Mouse (Mus musculus) left cerebral cortex, adult 2 months (tissue): ENCODE data around the gene Ubl4b. TPM values are rescaled to one million over a fixed set of nuclear protein-coding genes. Genes with fewer than 3 reads are reported as not detected.
A peak's percentile ranks its signal among the peaks of the same experiment; 100 is the strongest.

ENCODE experiments used
- DNase-seq, 2 experiments: peaks; one replicate each; pipeline ENCODE4 v3.0.0; 2021 to 2022; ENCODE audit warnings: low spot score in 2 of 2, mixed read lengths in 1 of 2; ENCODE audit errors: extremely low spot score in 1 of 2
- H3K27ac ChIP-seq: fragments of 200-600 bp; 2 replicates; pipeline ENCODE4 v1.8.1; 2022
- H3K4me3 ChIP-seq: fragments of 200-600 bp; 2 replicates; pipeline ENCODE4 v1.8.1; 2022
- CTCF ChIP-seq: fragments of 200-600 bp; IDR thresholded peaks from 2 replicates; pipeline ENCODE4 v1.8.1; 2022; ENCODE audit warnings: antibody characterized with exemption, mild to moderate bottlenecking, moderate library complexity
- intact Hi-C: fragments of 180-260 bp; cut with DNase I; formaldehyde crosslinking; loops from one replicate; pipeline ENCODE4 v1.15.1; 2025
- total RNA-seq, 2 experiments: library from RNA; stranded (reverse); gene quantifications; 2 replicates each; pipeline ENCODE4 v1.2.3; 2021

Ubl4b gene
- total RNA-seq, 2 experiments from 2014 or later: 0.33 TPM; not detected in 1

DNA sequence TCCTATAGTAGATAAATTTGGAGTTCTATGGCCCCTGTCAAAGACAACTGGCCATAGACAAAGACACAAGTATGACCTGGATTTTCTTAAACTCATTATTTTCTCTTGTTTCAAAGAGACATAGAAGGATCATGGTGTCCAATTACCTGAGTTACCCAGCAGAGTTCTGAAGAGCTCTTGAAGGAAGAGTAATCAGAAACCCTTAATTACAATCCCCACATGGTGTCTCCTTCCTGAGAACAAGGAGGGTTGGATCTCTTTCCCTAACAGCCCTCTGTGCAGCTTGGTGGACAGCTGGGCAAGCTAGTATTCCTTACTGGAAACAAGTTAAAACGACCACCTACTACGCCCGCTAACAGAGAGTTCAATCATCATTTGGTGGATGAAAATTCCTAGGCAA lies 43.5 kb downstream of the Ubl4b start:
- no peak overlapping the region for H3K27ac ChIP-seq
- DNase-seq: no peak
- H3K4me3 ChIP-seq: no peak overlapping the region
- intact Hi-C loops: no loop called here
- TF ChIP-seq CTCF: no peak

- H3K4me3 ChIP-seq: no peak overlapping the region
- peak in 1 of 2 experiments; percentile 60 for DNase-seq
- intact Hi-C loops: no loop called here
- H3K27ac ChIP-seq: peak overlapping the region; percentile 28; the same call in 1 of the 2 replicates
- peak; percentile 5 for TF ChIP-seq CTCF
Measured at GRCm38 (mm10) chr3:107508696-107509095, 46.2 kb downstream of the Ubl4b start.

DNA sequence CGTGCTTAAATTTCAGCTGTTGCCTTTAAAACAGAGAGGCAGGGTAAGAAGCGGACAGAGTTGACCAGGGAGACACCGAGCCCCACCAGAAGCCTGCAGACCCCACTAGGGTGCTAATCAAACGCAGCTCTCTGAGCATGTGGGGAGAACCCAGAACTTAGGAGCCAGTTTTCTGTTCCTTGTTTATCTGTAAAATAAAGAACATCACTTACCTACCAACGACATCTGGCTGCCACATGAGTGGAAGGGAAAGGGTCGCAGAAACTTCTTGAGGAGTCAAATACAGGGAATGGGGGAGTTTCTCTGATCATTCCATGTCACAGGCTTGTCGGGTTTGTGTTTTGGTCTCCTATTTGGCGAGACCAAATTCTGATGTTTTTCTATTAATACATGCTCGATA lies 46.9 kb downstream of the Ubl4b start:
- Histone ChIP-seq H3K4me3 (no peak overlapping the region), H3K27ac (no peak overlapping the region; the same call in 1 of the 2 replicates)
- no peak for DNase-seq
- no peak for TF ChIP-seq CTCF
- intact Hi-C loops: no loop called here

DNA sequence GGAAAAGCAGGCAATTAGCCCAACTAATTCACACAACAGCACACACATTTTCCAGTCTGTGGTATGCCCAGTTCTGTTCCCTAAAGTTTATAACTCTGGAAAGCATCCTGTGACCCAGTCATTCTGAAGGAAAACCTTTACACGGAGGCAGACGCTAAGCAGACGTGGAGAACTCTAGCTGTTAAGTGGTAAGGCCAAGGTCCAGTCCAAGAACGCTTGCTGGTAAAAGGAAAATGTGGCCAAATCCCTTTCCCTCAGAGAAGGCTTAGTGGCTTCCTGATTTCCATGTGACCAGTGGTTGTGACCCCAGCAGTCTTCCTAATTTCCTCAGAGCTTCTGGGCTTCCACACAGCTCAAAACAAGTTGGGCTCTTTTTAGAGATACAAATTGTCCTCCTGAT lies 48.3 kb downstream of the Ubl4b start:
- H3K27ac ChIP-seq: peak overlapping the region; percentile 77
- no peak for TF ChIP-seq CTCF
- H3K4me3 ChIP-seq: no peak overlapping the region
- no peak for DNase-seq
- intact Hi-C loops: no loop called here

GRCm38 (mm10) chr3:107505464-107506367 lies 49.2 kb downstream of the Ubl4b start:
- TF ChIP-seq CTCF: no peak
- peak overlapping the region; percentile 77 for H3K27ac ChIP-seq
- no peak for DNase-seq
- no peak overlapping the region for H3K4me3 ChIP-seq
- intact Hi-C loops: no loop called here

DNA sequence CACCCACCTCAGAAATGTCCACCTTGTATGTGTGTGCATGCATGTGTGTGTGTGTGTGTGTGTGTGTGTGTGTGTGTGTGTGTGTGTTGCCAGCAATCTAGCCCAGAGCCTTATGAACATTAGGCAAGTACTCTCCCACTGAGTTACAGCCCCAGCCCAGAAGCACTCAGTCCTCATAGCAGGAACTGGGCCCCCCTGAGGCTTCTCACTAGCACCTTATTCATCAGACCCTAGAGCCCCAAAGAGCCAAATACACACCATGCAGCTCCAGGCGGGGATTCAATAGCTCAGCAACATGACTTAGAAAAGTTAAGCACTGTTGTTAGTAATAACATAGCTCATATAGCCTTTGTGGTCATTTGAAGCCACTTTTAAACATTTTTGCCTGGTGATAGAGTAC lies 50.3 kb downstream of the Ubl4b start:
- no peak overlapping the region for H3K4me3 ChIP-seq
- DNase-seq: no peak
- intact Hi-C loops: no loop called here
- no peak for TF ChIP-seq CTCF
- H3K27ac ChIP-seq: no peak overlapping the region

DNA sequence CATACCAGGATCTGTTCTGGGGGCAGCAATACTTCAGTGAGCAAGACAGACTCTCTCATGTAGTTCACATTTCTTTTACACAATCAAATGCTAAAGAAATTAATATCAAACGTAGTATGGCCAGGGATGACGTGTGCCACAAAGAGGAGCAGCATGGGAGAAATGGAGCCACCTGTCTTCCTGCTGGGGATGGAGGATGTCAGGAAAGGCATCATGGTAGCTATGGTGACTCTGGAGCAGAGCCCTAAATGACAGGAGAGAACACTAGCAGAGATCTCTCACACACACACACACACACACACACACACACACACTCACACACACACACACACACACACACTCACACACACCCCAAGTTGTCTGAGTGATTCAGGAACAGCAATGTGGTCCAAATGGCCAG lies 51.2 kb downstream of the Ubl4b start:
- Histone ChIP-seq H3K4me3 (no peak overlapping the region), H3K27ac (no peak overlapping the region)
- no peak for TF ChIP-seq CTCF
- intact Hi-C loops: no loop called here
- no peak for DNase-seq

Other genes starting within 250 kb of the Ubl4b start
- gene Rbm15, start 221.4 kb downstream of the Ubl4b start, total RNA-seq: 10 to 100 TPM; 27.1 to 28.1 TPM
- 10 to 100 TPM; 68.4 to 73.4 TPM for gene Kcnc4, start 95.5 kb downstream of the Ubl4b start, total RNA-seq
- gene Slc6a17, start 37.1 kb downstream of the Ubl4b start, total RNA-seq: 100 to 1,000 TPM; 369 to 419 TPM
- gene Alx3, start 40.0 kb upstream of the Ubl4b start, total RNA-seq: under 1 TPM; 0.40 to 0.86 TPM
- not detected for gene Gm10961, start 76.2 kb upstream of the Ubl4b start, total RNA-seq
- gene Strip1, start 76.6 kb upstream of the Ubl4b start, total RNA-seq: 10 to 100 TPM; 65.9 to 69.0 TPM
- gene Ahcyl1, start 141.5 kb upstream of the Ubl4b start, total RNA-seq: 100 to 1,000 TPM; 332 to 340 TPM
- 10 to 100 TPM; 12.6 to 13.2 TPM for gene Csf1, start 205.4 kb upstream of the Ubl4b start, total RNA-seq